Mouse (Mus musculus) kidney, embryonic 16.5 days (tissue): ENCODE results near the gene Rgs17. TPM values are rescaled to one million over a fixed set of nuclear protein-coding genes. Genes with fewer than 3 reads are reported as not detected.

ENCODE experiments used
- ATAC-seq: fragments of 200-750 bp; cut with Nextera tagmentation; 2 replicates; pipeline ENCODE4 v1.8.0; 2017; ENCODE audit warnings: moderate TSS enrichment; ENCODE audit not compliant: low FRiP score, low TSS enrichment
- H3K27ac ChIP-seq: fragments of 300-500 bp; sonication (generic); 2 replicates; pipeline ENCODE4 v1.5.1; 2014; ENCODE audit warnings: low read length
- H3K27me3 ChIP-seq: fragments of 300-500 bp; sonication (generic); 2 replicates; pipeline ENCODE4 v1.6.1; 2014; ENCODE audit warnings: low read length, control low read depth, mixed read lengths; ENCODE audit not compliant: insufficient read depth
- H3K36me3 ChIP-seq: fragments of 300-500 bp; sonication (generic); 2 replicates; pipeline ENCODE4 v1.6.1; 2014; ENCODE audit warnings: low read length, control low read depth, mixed read lengths; ENCODE audit not compliant: insufficient read depth
- H3K4me1 ChIP-seq: fragments of 300-500 bp; sonication (generic); 2 replicates; pipeline ENCODE4 v1.6.1; 2014; ENCODE audit warnings: low read length, control low read depth, mixed read lengths; ENCODE audit not compliant: insufficient read depth
- H3K4me2 ChIP-seq: fragments of 300-500 bp; sonication (generic); replicated peaks from 2 replicates; pipeline ENCODE4 v1.6.1; 2014; ENCODE audit warnings: low read depth, low read length
- H3K4me3 ChIP-seq: fragments of 300-500 bp; sonication (generic); 2 replicates; pipeline ENCODE4 v1.5.1; 2014; ENCODE audit warnings: mild to moderate bottlenecking, low read length
- H3K9ac ChIP-seq: fragments of 300-500 bp; sonication (generic); replicated peaks from 2 replicates; pipeline ENCODE4 v1.6.1; 2014; ENCODE audit warnings: low read length
- H3K9me3 ChIP-seq: fragments of 300-500 bp; sonication (generic); 2 replicates; pipeline ENCODE4 v1.6.1; 2016; ENCODE audit warnings: low read length, control low read depth
- WGBS: fragments of 180-500 bp; shearing (Covaris S2); extraction: QIAGEN DNeasy Blood & Tissue Kit; methylation state at CpG from one replicate; pipeline ENCODE4 v1.1.7; 2014; 5-methylcytosine and 5-hydroxymethylcytosine counted together
- polyA plus RNA-seq: library from polyadenylated mRNA; unstranded; fragments of >200 nt; fragmentation: Nextera tagmentation; extraction: Ambion mirVana; gene quantifications from 2 replicates; pipeline ENCODE4 v1.2.1, GENCODE M21; 2015

Rgs17 gene
- polyA plus RNA-seq, 1 experiment from 2014 or later = 1.0 TPM

- ATAC-seq = no peak
- Histone ChIP-seq H3K4me2 (no peak overlapping the region), H3K9ac (no peak overlapping the region), H3K4me3 (no peak overlapping the region), H3K9me3 (no peaks in the 10 kb centered on the region), H3K4me1 (no peaks in the 10 kb centered on the region), H3K27me3 (no peaks in the 10 kb centered on the region), H3K27ac (no peak overlapping the region), H3K36me3 (no peaks in the 10 kb centered on the region)
- WGBS = 24% methylated on average over 4 of the region's 4 CpGs
Observed at GRCm38 (mm10) chr10:5786923-5787322, 135.3 kb downstream of the Rgs17 start.

Other genes with a start within 250 kb of the Rgs17 start
- 73.7 and 79.4 TPM in 2 replicates for gene Fbxo5, start 116.8 kb downstream of the Rgs17 start, polyA plus RNA-seq
- 13.5 and 14.2 TPM in 2 replicates for gene Mtrf1l, start 98.5 kb downstream of the Rgs17 start, polyA plus RNA-seq